Mouse (Mus musculus): Measurements from ENCODE around the gene Tfcp2. TPM values are rescaled to one million over a fixed set of nuclear protein-coding genes. Genes with fewer than 3 reads are reported as not detected.
"Not testable (repeated sequence)": the region's sequence is repeated elsewhere in the genome, so short reads cannot be mapped to it uniquely, and the experiment has no call there.

Tfcp2 gene
- total RNA-seq, 4 experiments from 2014 or later = 14.3 to 17.3 (median 15.6) TPM

- not testable (repeated sequence) for DNase-seq (ENCODE audit: low spot score)
Observed at GRCm38 (mm10) chr15:100488297-100488696, 63.5 kb downstream of the Tfcp2 start.

- DNase-seq (ENCODE audit: low spot score) = no peak
Observed at GRCm38 (mm10) chr15:100487050-100487449, 64.8 kb downstream of the Tfcp2 start.

GRCm38 (mm10) chr15:100486450-100486849 is 65.4 kb downstream of the Tfcp2 start:
- no peak for DNase-seq (ENCODE audit: low spot score)

GRCm38 (mm10) chr15:100485576-100485975 is 66.2 kb downstream of the Tfcp2 start:
- DNase-seq (ENCODE audit: low spot score) = no peak

- DNase-seq (ENCODE audit: low spot score) = no peak
Observed at GRCm38 (mm10) chr15:100478925-100479324, 72.9 kb downstream of the Tfcp2 start.

- DNase-seq (ENCODE audit: low spot score) = no peak
Observed at GRCm38 (mm10) chr15:100478351-100478750, 73.5 kb downstream of the Tfcp2 start.

- DNase-seq (ENCODE audit: low spot score) = no peak
Observed at GRCm38 (mm10) chr15:100473926-100474503, 77.8 kb downstream of the Tfcp2 start.

GRCm38 (mm10) chr15:100470037-100470436 is 81.8 kb downstream of the Tfcp2 start:
- DNase-seq (ENCODE audit: low spot score) = no peak

GRCm38 (mm10) chr15:100469189-100469545 is 82.6 kb downstream of the Tfcp2 start:
- DNase-seq (ENCODE audit: low spot score) = no peak

GRCm38 (mm10) chr15:100468295-100469188 is 83.3 kb downstream of the Tfcp2 start, which contains the start of gene Letmd1:
Letmd1 (plus strand) TSS chr15:100469023.
- peak; percentile 83 for DNase-seq (ENCODE audit: low spot score)

GRCm38 (mm10) chr15:100467738-100468137 is 84.1 kb downstream of the Tfcp2 start:
- no peak for DNase-seq (ENCODE audit: low spot score)

- no peak for DNase-seq (ENCODE audit: low spot score)
Observed at GRCm38 (mm10) chr15:100465432-100465831, 86.4 kb downstream of the Tfcp2 start.

GRCm38 (mm10) chr15:100463712-100464111 is 88.1 kb downstream of the Tfcp2 start:
- no peak for DNase-seq (ENCODE audit: low spot score)

- DNase-seq (ENCODE audit: low spot score) = no peak
Observed at GRCm38 (mm10) chr15:100462086-100462485, 89.7 kb downstream of the Tfcp2 start.

- no peak for DNase-seq (ENCODE audit: low spot score)
Observed at GRCm38 (mm10) chr15:100461646-100462045, 90.2 kb downstream of the Tfcp2 start.

- DNase-seq (ENCODE audit: low spot score) = no peak
Observed at GRCm38 (mm10) chr15:100460942-100461341, 90.9 kb downstream of the Tfcp2 start.

- no peak for DNase-seq (ENCODE audit: low spot score)
Observed at GRCm38 (mm10) chr15:100458055-100458454, 93.8 kb downstream of the Tfcp2 start.

GRCm38 (mm10) chr15:100457340-100457739 is 94.5 kb downstream of the Tfcp2 start:
- DNase-seq (ENCODE audit: low spot score) = peak; percentile 48

GRCm38 (mm10) chr15:100456356-100456991 is 95.3 kb downstream of the Tfcp2 start:
- no peak for DNase-seq (ENCODE audit: low spot score)

GRCm38 (mm10) chr15:100452486-100452885 is 99.3 kb downstream of the Tfcp2 start:
- no peak for DNase-seq (ENCODE audit: low spot score)

- peak; percentile 47 for DNase-seq (ENCODE audit: low spot score)
Observed at GRCm38 (mm10) chr15:100451245-100451644, 100.6 kb downstream of the Tfcp2 start.

GRCm38 (mm10) chr15:100449495-100449894 is 102.3 kb downstream of the Tfcp2 start:
- DNase-seq (ENCODE audit: low spot score) = no peak
